Mouse (Mus musculus) embryonic facial prominence, embryonic 14.5 days (tissue): ENCODE measurements around the gene Ttyh1. TPM values are rescaled to one million over a fixed set of nuclear protein-coding genes. Genes with fewer than 3 reads are reported as not detected.
A peak's percentile ranks its signal among the peaks of the same experiment; 100 is the strongest.

ENCODE experiments used
- ATAC-seq: fragments of 200-750 bp; cut with Nextera tagmentation; 2 replicates; pipeline ENCODE4 v1.8.0; 2017; ENCODE audit warnings: low read depth, moderate number of reproducible peaks, moderate TSS enrichment
- DNase-seq: peaks from one replicate; pipeline ENCODE4 v3.0.0-alpha.2; 2015; ENCODE audit warnings: low spot score
- H3K27ac ChIP-seq: fragments of 300-500 bp; sonication (generic); replicated peaks from 2 replicates; pipeline ENCODE4 v1.5.1; 2014; ENCODE audit warnings: low read depth, mild to moderate bottlenecking, low read length, moderate library complexity
- H3K27me3 ChIP-seq: fragments of 300-500 bp; sonication (generic); replicated peaks from 2 replicates; pipeline ENCODE4 v1.6.1; 2014; ENCODE audit warnings: low read length; ENCODE audit not compliant: control insufficient read depth, insufficient read depth
- H3K36me3 ChIP-seq: fragments of 300-500 bp; sonication (generic); 2 replicates; pipeline ENCODE4 v1.6.1; 2014; ENCODE audit warnings: low read length, mixed read lengths; ENCODE audit not compliant: control insufficient read depth, insufficient read depth
- H3K4me1 ChIP-seq: fragments of 300-500 bp; sonication (generic); 2 replicates; pipeline ENCODE4 v1.6.1; 2014; ENCODE audit warnings: antibody characterized with exemption, low read length; ENCODE audit not compliant: control insufficient read depth, insufficient read depth
- H3K4me2 ChIP-seq: fragments of 300-500 bp; sonication (generic); 2 replicates; pipeline ENCODE4 v1.6.1; 2014; ENCODE audit warnings: low read depth, mild to moderate bottlenecking, low read length, moderate library complexity, mixed read lengths
- H3K4me3 ChIP-seq: fragments of 300-500 bp; sonication (generic); 2 replicates; pipeline ENCODE4 v1.5.1; 2014; ENCODE audit warnings: low read depth, mild to moderate bottlenecking, low read length
- H3K9ac ChIP-seq: fragments of 300-500 bp; sonication (generic); 2 replicates; pipeline ENCODE4 v1.6.1; 2014; ENCODE audit warnings: low read depth, mild to moderate bottlenecking, low read length, moderate library complexity, mixed read lengths
- H3K9me3 ChIP-seq: fragments of 300-500 bp; sonication (generic); 2 replicates; pipeline ENCODE4 v1.6.1; 2016; ENCODE audit warnings: low read length; ENCODE audit not compliant: control insufficient read depth
- WGBS: fragments of 180-500 bp; shearing (Covaris S2); extraction: QIAGEN DNeasy Blood & Tissue Kit; methylation state at CpG from one replicate; pipeline ENCODE4 v1.1.7; 2014; 5-methylcytosine and 5-hydroxymethylcytosine counted together
- polyA plus RNA-seq: library from polyadenylated mRNA; unstranded; fragments of >200 nt; fragmentation: Nextera tagmentation; extraction: Ambion mirVana; gene quantifications from 2 replicates; pipeline ENCODE4 v1.2.1, GENCODE M21; 2014

The Ttyh1 gene
- polyA plus RNA-seq, 1 experiment from 2014 or later, result 8.7 TPM

DNA sequence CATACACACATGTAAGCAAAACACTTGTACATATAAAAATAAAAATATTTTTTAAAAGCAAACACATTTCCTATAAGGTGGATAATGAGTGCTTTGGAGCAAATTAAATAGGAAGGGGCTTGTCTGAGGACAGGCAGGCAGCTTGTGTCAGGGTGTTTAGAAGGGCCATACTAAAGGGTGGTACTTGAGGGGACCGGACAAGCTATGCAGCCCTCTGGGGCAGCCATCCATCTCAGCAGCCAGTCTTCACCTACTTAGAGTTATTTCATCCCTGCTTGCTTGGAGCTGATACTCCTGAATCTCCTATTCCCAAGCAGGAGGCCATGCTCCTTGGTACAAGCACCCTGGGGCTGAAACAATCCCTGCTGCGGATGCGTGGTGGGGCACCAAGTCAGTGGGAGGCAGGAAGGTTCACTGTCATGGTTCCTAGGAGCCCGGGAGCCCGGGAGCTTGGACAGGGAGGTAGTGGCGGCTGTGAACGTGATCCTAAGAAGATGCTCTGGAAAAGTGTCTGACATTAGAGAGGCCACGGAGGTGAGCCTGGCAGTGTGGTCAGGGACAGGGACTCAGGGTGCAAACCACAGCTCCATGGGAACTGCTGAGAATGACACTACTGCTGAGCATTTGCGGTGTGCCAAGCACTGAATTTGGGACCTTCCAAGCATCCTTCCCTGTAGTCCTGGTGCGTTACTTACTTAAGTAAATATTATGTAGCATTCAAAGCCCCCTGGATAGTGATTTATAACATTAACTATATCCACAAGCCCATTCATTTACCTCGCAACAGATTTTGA lies 8.0 kb downstream of the Ttyh1 start:
- WGBS, result 83% methylated on average over 11 of the region's 11 CpGs
- Histone ChIP-seq H3K36me3 (no peaks in the 10 kb centered on the region), H3K4me1 (peaks cover 7% of the 10 kb centered on the region; the same call in 1 of the 2 replicates), H3K27me3 (no peaks in the 10 kb centered on the region), H3K9me3 (no peaks in the 10 kb centered on the region), H3K4me3 (no peak overlapping the region), H3K9ac (no peak overlapping the region), H3K27ac (no peak overlapping the region), H3K4me2 (no peak overlapping the region)
- ATAC-seq, result no peak
- no peak for DNase-seq

DNA sequence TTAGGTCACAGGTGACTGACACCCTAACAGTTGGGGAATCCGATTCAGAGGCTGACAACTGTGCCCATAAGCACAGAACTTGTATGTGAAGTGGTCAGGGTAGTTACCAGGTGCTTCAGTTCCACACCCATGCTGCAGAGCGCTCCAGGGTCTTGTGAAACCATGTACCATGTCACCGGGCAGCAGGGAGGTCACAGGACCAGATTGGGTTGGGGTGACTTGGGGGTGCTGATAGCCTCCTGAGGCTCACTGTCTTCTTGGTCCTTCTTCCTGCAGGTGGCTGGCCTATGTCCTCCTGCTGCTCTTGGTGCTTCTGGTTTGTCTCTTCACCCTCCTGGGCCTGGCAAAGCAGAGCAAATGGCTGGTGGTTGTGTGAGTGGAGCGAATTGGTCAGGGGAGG lies 8.7 kb downstream of the Ttyh1 start:
- Histone ChIP-seq H3K4me1 (peaks cover 7% of the 10 kb centered on the region; the same call in 1 of the 2 replicates), H3K27ac (no peak overlapping the region), H3K36me3 (no peaks in the 10 kb centered on the region), H3K9me3 (no peaks in the 10 kb centered on the region), H3K4me2 (no peak overlapping the region), H3K4me3 (no peak overlapping the region), H3K9ac (no peak overlapping the region), H3K27me3 (no peaks in the 10 kb centered on the region)
- WGBS, result 80% methylated on average over 4 of the region's 4 CpGs
- DNase-seq (no peak), ATAC-seq (no peak)

DNA sequence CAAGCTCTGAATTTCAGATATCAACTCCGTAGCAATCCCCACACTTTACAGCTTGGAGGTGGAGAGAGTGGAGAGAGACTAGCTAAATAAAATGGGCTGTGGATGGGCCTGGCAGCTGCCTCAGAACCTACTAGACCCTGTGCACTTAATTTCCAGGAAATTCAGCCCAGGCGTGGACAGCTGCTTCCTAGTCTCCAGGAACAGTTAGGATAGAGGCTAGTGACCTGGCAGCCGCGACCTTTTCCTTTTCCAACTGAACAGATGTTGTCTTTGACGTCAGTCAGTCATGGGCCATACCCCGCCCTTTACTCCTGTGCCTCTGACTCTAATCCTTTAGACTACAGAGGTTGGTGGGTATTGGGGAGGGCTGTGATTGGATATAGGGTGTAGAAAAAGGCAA lies 9.7 kb downstream of the Ttyh1 start:
- ATAC-seq (no peak), DNase-seq (no peak)
- WGBS, result 56% methylated on average over 6 of the region's 6 CpGs
- Histone ChIP-seq H3K4me1 (peaks cover 4% of the 10 kb centered on the region; the same call in 1 of the 2 replicates), H3K36me3 (no peaks in the 10 kb centered on the region), H3K27me3 (no peaks in the 10 kb centered on the region), H3K4me2 (no peak overlapping the region), H3K27ac (no peak overlapping the region), H3K4me3 (no peak overlapping the region), H3K9me3 (no peaks in the 10 kb centered on the region), H3K9ac (peak overlapping the region; percentile 30; the same call in 1 of the 2 replicates)

DNA sequence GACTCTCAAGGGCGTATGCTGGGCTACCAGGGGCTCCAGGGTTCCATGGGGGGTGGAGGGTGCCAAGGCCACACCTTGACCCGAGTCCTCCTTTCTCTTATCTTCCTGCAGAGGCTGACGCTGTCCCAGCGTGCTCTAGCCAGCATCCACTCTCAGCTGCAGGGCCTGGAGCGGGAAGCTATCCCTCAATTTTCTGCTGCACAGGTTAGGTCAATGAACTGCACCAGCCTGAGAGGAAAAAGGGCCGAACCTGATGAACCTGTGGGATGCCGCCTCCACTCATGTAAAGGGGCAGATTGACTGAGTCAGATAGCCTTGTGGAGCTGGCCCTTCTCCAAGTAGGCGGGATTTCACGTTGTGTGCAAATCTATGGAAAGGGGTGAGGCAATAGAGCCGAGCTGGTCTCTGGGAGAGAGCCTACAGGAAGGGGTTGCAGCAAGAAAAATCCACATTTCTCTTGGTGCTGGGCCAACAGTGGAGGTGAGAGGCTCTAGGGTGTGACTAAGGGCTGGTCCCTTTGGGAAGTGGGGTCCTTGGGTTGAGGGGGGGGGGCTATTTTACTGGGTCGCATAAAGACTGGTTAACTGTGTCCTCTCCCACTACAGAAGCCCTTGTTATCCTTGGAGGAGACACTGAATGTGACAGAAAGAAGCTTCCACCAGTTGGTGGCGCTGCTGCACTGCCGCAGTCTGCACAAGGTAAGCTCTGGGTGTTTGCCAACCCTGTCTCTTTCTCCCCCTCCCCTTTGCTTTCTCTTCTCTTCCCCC lies 11.7 kb downstream of the Ttyh1 start:
- no peaks in the 10 kb centered on the region for H3K9me3 ChIP-seq
- H3K4me3 ChIP-seq, result no peak overlapping the region
- H3K4me2 ChIP-seq, result 0 out of 2 replicates have a peak overlapping the region, but pooled peaks have one; percentile 15
- H3K27me3 ChIP-seq, result no peaks in the 10 kb centered on the region
- 35% methylated on average over 13 of the region's 13 CpGs for WGBS
- H3K27ac ChIP-seq, result no peak overlapping the region
- no peaks in the 10 kb centered on the region for H3K4me1 ChIP-seq
- DNase-seq (peak; percentile 91), ATAC-seq (peak; percentile 66)
- peak overlapping the region; percentile 38 for H3K9ac ChIP-seq
- H3K36me3 ChIP-seq, result no peaks in the 10 kb centered on the region

DNA sequence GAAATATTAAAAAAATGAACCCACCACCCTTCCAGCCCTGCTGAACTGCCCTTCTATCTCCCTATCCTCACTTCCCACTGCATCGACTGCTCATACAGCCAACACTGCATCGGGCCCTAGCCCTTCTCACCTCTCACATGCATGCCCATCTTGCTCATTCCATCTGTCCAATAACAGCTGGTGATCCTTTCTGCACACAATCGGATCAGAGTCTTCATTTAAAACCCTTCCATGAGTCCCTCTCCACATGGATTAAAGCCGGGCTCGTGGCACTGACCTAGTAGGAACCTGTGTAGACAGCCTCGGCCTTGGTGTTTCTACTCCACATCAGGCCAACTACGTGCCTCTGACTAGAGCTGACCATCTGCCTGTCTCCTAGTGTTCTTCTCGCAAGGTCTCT lies 12.8 kb downstream of the Ttyh1 start:
- WGBS, result 88% methylated on average over 8 of the region's 8 CpGs
- no peaks in the 10 kb centered on the region for H3K27me3 ChIP-seq
- DNase-seq (no peak), ATAC-seq (no peak)
- no peak overlapping the region for H3K4me3 ChIP-seq
- no peaks in the 10 kb centered on the region for H3K9me3 ChIP-seq
- H3K4me2 ChIP-seq, result no peak overlapping the region
- peak overlapping the region; percentile 38; the same call in 1 of the 2 replicates for H3K9ac ChIP-seq
- H3K4me1 ChIP-seq, result no peaks in the 10 kb centered on the region
- no peak overlapping the region for H3K27ac ChIP-seq
- no peaks in the 10 kb centered on the region for H3K36me3 ChIP-seq

DNA sequence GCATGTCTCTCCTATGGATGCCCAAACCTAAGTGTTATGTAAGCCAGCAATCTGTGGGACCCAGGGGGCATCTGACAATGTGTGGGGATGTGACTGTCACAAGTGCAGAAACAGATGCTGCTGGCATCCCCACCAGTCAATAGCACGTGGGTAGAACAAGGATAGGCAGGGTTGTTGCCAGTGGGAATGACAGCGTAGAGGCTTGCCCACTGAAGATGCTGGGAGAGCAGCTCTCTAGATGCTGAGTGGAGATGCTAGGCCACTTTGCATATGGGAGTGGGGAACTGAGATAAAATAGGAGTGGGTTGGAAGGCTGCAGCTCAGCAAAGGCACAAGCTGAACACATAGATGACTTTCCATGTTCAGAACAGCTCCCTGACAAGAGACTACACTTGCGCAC lies 13.4 kb downstream of the Ttyh1 start:
- Histone ChIP-seq H3K27ac (no peak overlapping the region), H3K4me2 (no peak overlapping the region), H3K4me1 (no peaks in the 10 kb centered on the region), H3K9ac (no peak overlapping the region), H3K4me3 (no peak overlapping the region), H3K36me3 (no peaks in the 10 kb centered on the region), H3K27me3 (no peaks in the 10 kb centered on the region), H3K9me3 (no peaks in the 10 kb centered on the region)
- ATAC-seq, result no peak
- DNase-seq, result no peak
- 93% methylated on average over 3 of the region's 3 CpGs for WGBS

DNA sequence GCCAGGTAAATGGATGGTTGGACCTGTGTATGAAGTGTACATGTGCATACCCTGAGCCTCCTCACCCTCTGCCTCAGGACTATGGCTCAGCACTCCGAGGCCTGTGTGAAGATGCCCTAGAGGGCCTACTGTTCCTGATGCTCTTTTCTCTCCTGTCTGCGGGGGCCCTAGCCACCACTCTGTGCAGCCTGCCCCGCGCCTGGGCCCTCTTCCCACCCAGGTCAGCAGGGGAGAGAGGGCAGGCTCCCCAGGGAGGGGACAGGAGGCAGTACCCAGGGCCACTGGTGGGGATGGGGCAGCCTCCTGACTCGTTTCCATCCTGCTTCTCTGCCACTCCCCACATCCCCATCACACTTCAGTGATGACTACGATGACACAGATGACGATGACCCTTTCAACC lies 13.8 kb downstream of the Ttyh1 start:
- Histone ChIP-seq H3K27me3 (no peaks in the 10 kb centered on the region), H3K27ac (no peak overlapping the region), H3K9me3 (no peaks in the 10 kb centered on the region), H3K9ac (no peak overlapping the region), H3K4me2 (no peak overlapping the region), H3K4me1 (peaks cover 3% of the 10 kb centered on the region; the same call in 1 of the 2 replicates), H3K4me3 (no peak overlapping the region), H3K36me3 (no peaks in the 10 kb centered on the region)
- DNase-seq (no peak), ATAC-seq (no peak)
- WGBS, result 81% methylated on average over 5 of the region's 7 CpGs

DNA sequence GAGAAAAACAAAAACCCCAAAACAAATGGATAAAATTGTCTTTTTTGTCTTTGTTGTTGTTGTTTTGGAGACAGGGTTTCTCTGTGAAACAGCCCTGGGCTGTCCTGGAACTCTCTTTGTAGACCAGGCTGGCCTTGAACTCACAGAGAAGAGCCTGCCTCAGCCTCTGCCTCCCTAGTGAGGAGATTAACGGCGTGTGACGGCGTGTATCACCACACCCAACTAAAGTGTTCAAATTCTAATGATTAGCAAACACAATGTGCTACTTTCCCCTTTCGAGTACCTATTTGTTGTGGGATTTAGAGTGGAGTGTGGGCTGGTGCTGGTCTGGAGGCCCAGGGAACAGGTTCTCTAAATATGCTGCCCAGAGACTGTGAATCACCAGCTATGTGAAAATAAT lies 15.7 kb downstream of the Ttyh1 start:
- H3K27me3 ChIP-seq, result no peaks in the 10 kb centered on the region
- DNase-seq, result no peak
- ATAC-seq, result no peak
- no peak overlapping the region for H3K4me2 ChIP-seq
- H3K9me3 ChIP-seq, result no peaks in the 10 kb centered on the region
- WGBS, result 89% methylated on average over 5 of the region's 5 CpGs
- H3K36me3 ChIP-seq, result peaks cover 17% of the 10 kb centered on the region
- no peak overlapping the region for H3K27ac ChIP-seq
- H3K4me3 ChIP-seq, result no peak overlapping the region
- peaks cover 5% of the 10 kb centered on the region; the same call in 1 of the 2 replicates for H3K4me1 ChIP-seq
- no peak overlapping the region for H3K9ac ChIP-seq
